Mouse (Mus musculus) lung, adult 2 months (tissue): ENCODE measurements around the gene Vezt.

Experiments
- CTCF ChIP-seq: fragments of 200-500 bp; IDR thresholded peaks from 2 replicates; pipeline ENCODE4 v1.5.1; 2011; ENCODE audit warnings: mild to moderate bottlenecking, low read length, control low read depth; ENCODE audit not compliant: insufficient read depth
- POLR2A ChIP-seq: fragments of 200-500 bp; IDR thresholded peaks from 2 replicates; pipeline ENCODE4 v1.6.1; 2011; ENCODE audit warnings: low read depth, mild to moderate bottlenecking, control low read depth, low read length, borderline replicate concordance; ENCODE audit errors: extremely low read depth

- TF ChIP-seq CTCF (no peak; the same call in 1 of the 2 replicates), POLR2A (no peak)
These were observed 90.3 kb downstream of the Vezt start for GRCm38 (mm10) chr10:93945364-93945763.
